Mouse (Mus musculus) ES-Bruce4 (cell line): ENCODE data around the gene Ergic2.

Source experiments
- CTCF ChIP-seq: IDR thresholded peaks from one replicate; pipeline ENCODE4 v1.8.1; 2011; ENCODE audit warnings: low read depth, low read length
- EP300 ChIP-seq: IDR thresholded peaks from 2 replicates; pipeline ENCODE4 v1.6.1; 2011; ENCODE audit warnings: low read depth, low read length; ENCODE audit not compliant: insufficient read depth

- no peak for TF ChIP-seq CTCF
- TF ChIP-seq EP300: no peak
These were observed 10.5 kb upstream of the Ergic2 start for GRCm38 (mm10) chr6:148222686-148223085.
